Mouse (Mus musculus) myocyte (in vitro differentiated cells): ENCODE data around the gene Gm3248. TPM values are rescaled to one million over a fixed set of nuclear protein-coding genes. Genes with fewer than 3 reads are reported as not detected.
"Not testable (repeated sequence)": the region's sequence is repeated elsewhere in the genome, so short reads cannot be mapped to it uniquely, and the experiment has no call there.

Experiments
- H3K27me3 ChIP-seq: one replicate; pipeline ENCODE4 v1.6.1; 2011; ENCODE audit not compliant: control insufficient read depth, insufficient read depth, insufficient read length
- H3K36me3 ChIP-seq: one replicate; pipeline ENCODE4 v1.6.1; 2011; ENCODE audit not compliant: control insufficient read depth, insufficient read depth
- H3K4me2 ChIP-seq: one replicate; pipeline ENCODE4 v1.6.1; 2011; ENCODE audit warnings: low read depth, control low read depth
- H3K4me3 ChIP-seq: one replicate; pipeline ENCODE4 v1.5.1; 2011; ENCODE audit warnings: mild to moderate bottlenecking, control low read depth, moderate library complexity
- H3K79me2 ChIP-seq: one replicate; pipeline ENCODE4 v1.6.1; 2011; ENCODE audit not compliant: control insufficient read depth, insufficient read depth
- H3ac ChIP-seq: one replicate; pipeline ENCODE4 v1.6.1; 2011; ENCODE audit not compliant: control insufficient read depth, insufficient read length
- polyA plus RNA-seq: library from polyadenylated mRNA; unstranded; fragments of >200 nt; fragmentation: generic; extraction: Trizol; gene quantifications from one replicate; pipeline ENCODE4 v1.2.1, GENCODE M21; 2012; ENCODE audit warnings: missing spikeins

The Gm3248 gene
- polyA plus RNA-seq, result not detected

GRCm38 (mm10) chr14:5961635-5962034 lies at the start of gene Gm3248:
Gene Gm3248, minus strand, starts transcription at chr14:5961745.
- H3K36me3 ChIP-seq, H3K27me3 ChIP-seq, H3ac ChIP-seq, H3K4me3 ChIP-seq, H3K4me2 ChIP-seq, H3K79me2 ChIP-seq: not testable (repeated sequence)

- H3K79me2 ChIP-seq, H3K36me3 ChIP-seq, H3K27me3 ChIP-seq, H3K4me3 ChIP-seq, H3K4me2 ChIP-seq, H3ac ChIP-seq: not testable (repeated sequence)
These were observed 25.6 kb upstream of the Gm3248 start for GRCm38 (mm10) chr14:5987136-5987535.

GRCm38 (mm10) chr14:5979037-5979436 lies 17.5 kb upstream of the Gm3248 start, which contains the start of gene Gm3453:
Gene Gm3453, minus strand, starts transcription at chr14:5979137.
- H3K79me2 ChIP-seq, result not testable (repeated sequence)

GRCm38 (mm10) chr14:5962441-5962840 lies 896 bp upstream of the Gm3248 start:
- not testable (repeated sequence) for H3K4me2 ChIP-seq, H3K36me3 ChIP-seq, H3ac ChIP-seq, H3K27me3 ChIP-seq, H3K4me3 ChIP-seq, H3K79me2 ChIP-seq

More at GRCm38 (mm10) chr14:5979037-5979436, 17.5 kb upstream of the Gm3248 start, which contains the start of gene Gm3453:
- H3K4me3 ChIP-seq, H3K27me3 ChIP-seq, H3K4me2 ChIP-seq, H3ac ChIP-seq, H3K36me3 ChIP-seq: not testable (repeated sequence)

- not testable (repeated sequence) for H3K79me2 ChIP-seq, H3K27me3 ChIP-seq, H3K36me3 ChIP-seq, H3K4me2 ChIP-seq, H3ac ChIP-seq, H3K4me3 ChIP-seq
These were observed 443 bp downstream of the Gm3248 start for GRCm38 (mm10) chr14:5961102-5961501.

GRCm38 (mm10) chr14:5960479-5960878 lies 1.1 kb downstream of the Gm3248 start:
- not testable (repeated sequence) for H3K79me2 ChIP-seq, H3K4me3 ChIP-seq, H3ac ChIP-seq, H3K4me2 ChIP-seq, H3K27me3 ChIP-seq, H3K36me3 ChIP-seq

GRCm38 (mm10) chr14:5923276-5923675 lies 38.3 kb downstream of the Gm3248 start:
- H3K4me3 ChIP-seq, H3K27me3 ChIP-seq, H3ac ChIP-seq, H3K79me2 ChIP-seq, H3K4me2 ChIP-seq, H3K36me3 ChIP-seq: not testable (repeated sequence)

- H3ac ChIP-seq, result not testable (repeated sequence)
These were observed 43.1 kb downstream of the Gm3248 start for GRCm38 (mm10) chr14:5918330-5918942.

GRCm38 (mm10) chr14:5913701-5914100 lies 47.8 kb downstream of the Gm3248 start:
- not testable (repeated sequence) for H3K36me3 ChIP-seq, H3K27me3 ChIP-seq, H3K79me2 ChIP-seq, H3K4me3 ChIP-seq, H3K4me2 ChIP-seq, H3ac ChIP-seq

More at GRCm38 (mm10) chr14:5918330-5918942, 43.1 kb downstream of the Gm3248 start:
- H3K4me3 ChIP-seq, H3K36me3 ChIP-seq, H3K79me2 ChIP-seq, H3K4me2 ChIP-seq, H3K27me3 ChIP-seq: not testable (repeated sequence)

Other genes starting within 250 kb of the Gm3248 start
- not detected for gene Gm3373, start 220.2 kb downstream of the Gm3248 start, polyA plus RNA-seq
- not detected for gene Gm3383, start 153.8 kb downstream of the Gm3248 start, polyA plus RNA-seq
- not detected for gene Gm3424, start 131.4 kb downstream of the Gm3248 start, polyA plus RNA-seq
- not detected for gene Gm8237, start 81.4 kb downstream of the Gm3248 start, polyA plus RNA-seq
- not detected for gene Gm3453, start 17.4 kb upstream of the Gm3248 start, polyA plus RNA-seq
- gene Gm6337, start 96.5 kb upstream of the Gm3248 start, polyA plus RNA-seq, result not detected
- not detected for gene Gm8206, start 132.2 kb upstream of the Gm3248 start, polyA plus RNA-seq
- not detected for gene Gm3468, start 146.9 kb upstream of the Gm3248 start, polyA plus RNA-seq
- not detected for gene Gm3476, start 164.1 kb upstream of the Gm3248 start, polyA plus RNA-seq